Mouse (Mus musculus) heart, embryonic 14.5 days (tissue): Measurements from ENCODE around the gene Cpvl. TPM values are rescaled to one million over a fixed set of nuclear protein-coding genes. Genes with fewer than 3 reads are reported as not detected.
A peak's percentile ranks its signal among the peaks of the same experiment; 100 is the strongest.

Experiments
- ATAC-seq: fragments of 200-750 bp; cut with Nextera tagmentation; 2 replicates; pipeline ENCODE4 v1.8.0; 2017; ENCODE audit warnings: low read depth, moderate TSS enrichment; ENCODE audit not compliant: insufficient number of reproducible peaks, insufficient read depth, low FRiP score
- H3K27ac ChIP-seq, 2 experiments: fragments of 200-500 bp in 1 of 2; fragments of 300-500 bp in 1 of 2; sonication (generic) in 1 of 2; replicated peaks in 1 of 2; 2 replicates each; pipeline ENCODE4 v1.5.1; 2012 to 2014; ENCODE audit warnings: low read depth in 2 of 2, low read length in 2 of 2, control low read depth in 1 of 2, mild to moderate bottlenecking in 1 of 2, mixed read lengths in 1 of 2; ENCODE audit not compliant: control insufficient read depth in 1 of 2, insufficient read depth in 1 of 2
- H3K27me3 ChIP-seq: fragments of 300-500 bp; sonication (generic); 2 replicates; pipeline ENCODE4 v1.6.1; 2014; ENCODE audit warnings: mild to moderate bottlenecking, low read length, control low read depth; ENCODE audit not compliant: control insufficient read depth, insufficient read depth
- H3K36me3 ChIP-seq: fragments of 300-500 bp; sonication (generic); 2 replicates; pipeline ENCODE4 v1.6.1; 2014; ENCODE audit warnings: mild to moderate bottlenecking, control low read depth, low read length, mixed read lengths; ENCODE audit not compliant: control insufficient read depth, insufficient read depth
- H3K4me1 ChIP-seq, 2 experiments: fragments of 200-500 bp in 1 of 2; fragments of 300-500 bp in 1 of 2; sonication (generic) in 1 of 2; 2 replicates each; pipeline ENCODE4 v1.6.1; 2012 to 2014; ENCODE audit warnings: low read length in 2 of 2, control low read depth in 1 of 2, mixed read lengths in 1 of 2; ENCODE audit not compliant: control insufficient read depth in 2 of 2, insufficient read depth in 2 of 2
- H3K4me2 ChIP-seq: fragments of 300-500 bp; sonication (generic); 2 replicates; pipeline ENCODE4 v1.6.1; 2014; ENCODE audit warnings: mild to moderate bottlenecking, low read length
- H3K4me3 ChIP-seq, 2 experiments: fragments of 200-500 bp in 1 of 2; fragments of 300-500 bp in 1 of 2; sonication (generic) in 1 of 2; 2 replicates each; pipeline ENCODE4 v1.5.1; 2012 to 2014; ENCODE audit warnings: low read length in 2 of 2, mild to moderate bottlenecking in 2 of 2, control low read depth in 1 of 2, low read depth in 1 of 2, moderate library complexity in 1 of 2; ENCODE audit not compliant: control insufficient read depth in 1 of 2, insufficient read depth in 1 of 2
- H3K9ac ChIP-seq: fragments of 300-500 bp; sonication (generic); 2 replicates; pipeline ENCODE4 v1.6.1; 2014; ENCODE audit warnings: mild to moderate bottlenecking, low read length
- H3K9me3 ChIP-seq: fragments of 300-500 bp; sonication (generic); 2 replicates; pipeline ENCODE4 v1.6.1; 2016; ENCODE audit warnings: low read length, control low read depth; ENCODE audit not compliant: control insufficient read depth
- WGBS: fragments of 180-500 bp; shearing (Covaris S2); extraction: QIAGEN DNeasy Blood & Tissue Kit; methylation state at CpG from one replicate; pipeline ENCODE4 v1.1.7; 2014; 5-methylcytosine and 5-hydroxymethylcytosine counted together
- polyA plus RNA-seq: library from polyadenylated mRNA; unstranded; fragments of >200 nt; fragmentation: Nextera tagmentation; extraction: Ambion mirVana; gene quantifications from 2 replicates; pipeline ENCODE4 v1.2.1, GENCODE M21; 2014

The Cpvl gene
- polyA plus RNA-seq, 1 experiment from 2014 or later, result not detected

GRCm38 (mm10) chr6:53884496-53884895, 94.0 kb downstream of the Cpvl start:
- Histone ChIP-seq H3K9me3 (no peaks in the 10 kb centered on the region), H3K4me2 (no peak overlapping the region), H3K36me3 (no peaks in the 10 kb centered on the region), H3K27ac (no peak overlapping the region), H3K4me1 (no peaks in the 10 kb centered on the region; a peak in 1 of 4 replicates), H3K9ac (no peak overlapping the region), H3K4me3 (no peak overlapping the region), H3K27me3 (no peaks in the 10 kb centered on the region)
- 89% methylated on average over 8 of the region's 8 CpGs for WGBS
- no peak for ATAC-seq

GRCm38 (mm10) chr6:53883405-53883804, 95.1 kb downstream of the Cpvl start:
- Histone ChIP-seq H3K4me1 (no peaks in the 10 kb centered on the region; a peak in 1 of 4 replicates), H3K9ac (no peak overlapping the region), H3K36me3 (no peaks in the 10 kb centered on the region), H3K4me2 (no peak overlapping the region), H3K4me3 (no peak overlapping the region), H3K27me3 (no peaks in the 10 kb centered on the region), H3K27ac (no peak overlapping the region), H3K9me3 (no peaks in the 10 kb centered on the region)
- ATAC-seq, result no peak
- 82% methylated on average over 7 of the region's 7 CpGs for WGBS

- Histone ChIP-seq H3K27ac (no peak overlapping the region), H3K4me3 (no peak overlapping the region), H3K9ac (no peak overlapping the region), H3K4me2 (no peak overlapping the region), H3K9me3 (no peaks in the 10 kb centered on the region), H3K27me3 (no peaks in the 10 kb centered on the region), H3K4me1 (no peaks in the 10 kb centered on the region; a peak in 1 of 4 replicates), H3K36me3 (no peaks in the 10 kb centered on the region)
- ATAC-seq, result no peak
- 62% methylated on average over 10 of the region's 10 CpGs for WGBS
Measured at GRCm38 (mm10) chr6:53881623-53882022, 96.8 kb downstream of the Cpvl start.

GRCm38 (mm10) chr6:53881235-53881606, 97.2 kb downstream of the Cpvl start:
- H3K27me3 ChIP-seq, result no peaks in the 10 kb centered on the region
- peak overlapping the region in 1 of 2 experiments; percentile 29; a peak in 1 of 4 replicates for H3K27ac ChIP-seq
- no peaks in the 10 kb centered on the region for H3K36me3 ChIP-seq
- WGBS, result 37% methylated on average over 5 of the region's 5 CpGs
- no peak overlapping the region; a peak in 1 of 4 replicates for H3K4me3 ChIP-seq
- H3K9me3 ChIP-seq, result no peaks in the 10 kb centered on the region
- peak overlapping the region; percentile 49 for H3K4me2 ChIP-seq
- no peaks in the 10 kb centered on the region; a peak in 1 of 4 replicates for H3K4me1 ChIP-seq
- no peak overlapping the region for H3K9ac ChIP-seq
- ATAC-seq, result no peak

GRCm38 (mm10) chr6:53880530-53881234, 97.8 kb downstream of the Cpvl start:
- WGBS, result 36% methylated on average over 14 of the region's 14 CpGs
- Histone ChIP-seq H3K36me3 (no peaks in the 10 kb centered on the region), H3K4me2 (peak overlapping the region; percentile 49), H3K4me3 (peak overlapping the region; percentile 4 to 9; a peak in 2 of 4 replicates), H3K27me3 (no peaks in the 10 kb centered on the region), H3K9ac (0 out of 2 replicates have a peak overlapping the region, but pooled peaks have one; percentile 26), H3K27ac (peak overlapping the region; percentile 29 to 43; a peak in 2 of 4 replicates), H3K9me3 (no peaks in the 10 kb centered on the region), H3K4me1 (no peaks in the 10 kb centered on the region; a peak in 1 of 4 replicates)
- no peak for ATAC-seq

- Histone ChIP-seq H3K4me1 (no peaks in the 10 kb centered on the region; a peak in 1 of 4 replicates), H3K4me3 (no peak overlapping the region), H3K36me3 (no peaks in the 10 kb centered on the region), H3K4me2 (no peak overlapping the region), H3K9me3 (no peaks in the 10 kb centered on the region), H3K27ac (no peak overlapping the region), H3K27me3 (no peaks in the 10 kb centered on the region), H3K9ac (no peak overlapping the region)
- 89% methylated on average over 8 of the region's 8 CpGs for WGBS
- no peak for ATAC-seq
Measured at GRCm38 (mm10) chr6:53879567-53879966, 98.9 kb downstream of the Cpvl start.

- Histone ChIP-seq H3K27ac (no peak overlapping the region), H3K9ac (no peak overlapping the region), H3K4me1 (no peaks in the 10 kb centered on the region; a peak in 1 of 4 replicates), H3K36me3 (no peaks in the 10 kb centered on the region), H3K4me3 (no peak overlapping the region), H3K4me2 (no peak overlapping the region), H3K27me3 (no peaks in the 10 kb centered on the region), H3K9me3 (no peaks in the 10 kb centered on the region)
- WGBS, result 44% methylated on average over 9 of the region's 9 CpGs
- ATAC-seq, result no peak
Measured at GRCm38 (mm10) chr6:53874881-53875429, 103.5 kb downstream of the Cpvl start.
